Mouse (Mus musculus) skeletal muscle tissue, postnatal 0 days (tissue): ENCODE results near the gene Fbf1. TPM values are rescaled to one million over a fixed set of nuclear protein-coding genes. Genes with fewer than 3 reads are reported as not detected.

Experiments
- polyA plus RNA-seq: library from polyadenylated mRNA; unstranded; fragments of >200 nt; fragmentation: Nextera tagmentation; extraction: Ambion mirVana; gene quantifications from 2 replicates; pipeline ENCODE4 v1.2.1, GENCODE M21; 2015

Gene Fbf1
- 8.8 TPM in 2 replicates for polyA plus RNA-seq

DNA sequence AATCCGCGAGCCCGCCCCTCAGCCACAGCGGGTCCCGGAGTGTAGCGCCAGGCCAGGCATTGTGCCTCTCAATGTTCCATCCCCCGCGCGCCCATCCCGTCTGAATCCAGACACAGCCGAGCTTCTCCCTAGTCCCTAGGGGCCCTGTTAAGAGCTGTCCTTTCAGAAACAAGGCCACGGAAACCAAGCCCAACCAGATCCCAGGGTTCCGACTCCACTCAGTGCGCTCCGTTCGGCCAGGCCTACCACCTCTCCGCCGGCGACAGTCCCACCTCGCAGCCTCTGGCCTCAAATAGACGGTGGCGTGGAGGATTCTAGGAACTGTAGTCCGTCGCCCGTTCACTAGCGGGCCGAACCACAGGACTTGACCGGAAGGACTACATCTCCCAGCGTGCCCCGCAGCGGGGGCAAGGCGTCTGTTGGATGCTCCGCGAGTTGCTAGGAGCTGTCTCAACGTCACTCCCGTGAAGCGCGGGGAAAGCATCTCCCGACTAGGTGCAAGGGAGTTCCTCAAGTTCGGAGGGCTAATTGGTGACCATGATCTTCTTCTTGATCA, at the start of gene Fbf1:
Gene Fbf1, minus strand, starts transcription at position 283 of the 556 bp plus-strand sequence.

DNA sequence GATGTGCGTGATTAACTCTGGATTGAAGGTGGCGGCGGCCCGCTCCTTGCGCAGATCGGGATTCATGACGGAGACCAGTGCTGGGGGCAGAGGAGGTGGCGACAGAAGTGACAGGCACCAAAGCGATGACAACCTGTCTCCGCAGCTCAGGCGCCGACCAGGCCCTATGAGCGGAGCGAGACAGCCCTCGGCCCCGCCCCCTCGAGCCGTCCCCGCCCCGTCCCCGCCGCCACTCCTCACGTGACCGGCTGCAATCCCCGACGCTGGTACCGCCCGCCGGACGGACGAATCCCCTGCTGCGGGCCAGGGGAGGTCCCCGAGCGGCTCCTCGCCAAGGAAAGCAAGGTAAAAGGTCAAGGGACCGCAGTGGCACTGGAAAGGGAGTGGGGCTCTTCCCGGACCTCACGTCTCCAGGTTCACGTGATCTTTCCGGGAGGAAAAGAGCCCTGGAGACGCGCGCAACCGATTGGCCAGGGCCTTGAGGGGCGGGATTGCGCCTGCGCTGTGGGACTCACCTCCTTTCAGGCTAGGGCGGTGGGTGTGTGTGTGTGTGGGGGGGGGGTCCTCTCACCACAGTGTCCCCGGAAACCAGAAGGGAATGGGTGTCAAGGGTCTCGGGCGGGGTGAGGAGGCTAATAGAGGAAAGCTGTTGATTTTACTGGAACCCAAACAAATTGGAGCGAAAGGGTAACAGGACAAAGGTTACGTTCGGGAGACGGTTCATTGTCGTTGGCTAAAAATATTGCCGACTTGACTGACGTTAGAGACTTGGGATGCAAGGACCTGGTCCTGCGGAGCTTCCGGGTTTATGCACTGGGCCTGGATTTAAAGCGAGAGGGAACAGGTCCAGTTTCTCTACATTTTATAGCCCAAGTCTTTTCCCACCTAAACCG, 30.9 kb upstream of the Fbf1 start, which contains the start of the genes Ten1 and Acox1:
Gene Ten1, plus strand, starts transcription at position 217 of the 893 bp plus-strand sequence.
Gene Acox1, minus strand, starts transcription at position 407 of the 893 bp plus-strand sequence.

DNA sequence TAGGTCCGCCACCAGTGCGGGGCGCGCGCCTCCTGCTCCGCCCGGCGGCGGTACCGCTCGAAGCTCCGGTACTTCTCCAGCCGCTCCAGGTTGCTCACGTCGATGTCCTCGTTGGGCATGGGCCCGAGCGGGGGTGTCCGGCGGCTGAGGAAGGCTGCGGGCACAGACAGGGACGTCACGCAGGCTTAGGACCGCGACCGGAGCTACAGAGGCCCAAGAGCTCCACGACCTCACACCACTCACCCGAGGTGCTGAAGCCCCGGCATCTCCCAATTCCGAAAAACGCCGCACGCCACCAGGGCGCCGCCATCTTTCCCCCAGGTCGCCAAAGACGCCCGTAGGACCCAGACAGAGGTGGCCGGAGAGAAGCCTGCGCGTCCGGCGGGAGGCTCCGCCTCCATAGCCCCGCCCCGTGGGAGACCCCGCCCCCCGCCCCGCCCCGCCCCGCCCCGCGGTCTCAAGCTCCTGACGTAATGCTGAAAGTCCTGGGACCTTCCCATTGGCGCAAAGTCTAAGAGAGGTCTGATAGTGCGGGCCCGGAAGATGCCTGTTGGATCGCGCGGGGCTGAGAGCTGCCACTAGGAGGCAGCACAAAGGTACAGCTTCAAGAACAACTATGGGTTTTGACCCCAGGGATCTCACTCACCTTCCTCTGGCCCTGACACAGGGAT, 29.4 kb downstream of the Fbf1 start, which contains the start of gene Mrpl38:
Gene Mrpl38, minus strand, starts transcription at position 401 of the 671 bp plus-strand sequence.

DNA sequence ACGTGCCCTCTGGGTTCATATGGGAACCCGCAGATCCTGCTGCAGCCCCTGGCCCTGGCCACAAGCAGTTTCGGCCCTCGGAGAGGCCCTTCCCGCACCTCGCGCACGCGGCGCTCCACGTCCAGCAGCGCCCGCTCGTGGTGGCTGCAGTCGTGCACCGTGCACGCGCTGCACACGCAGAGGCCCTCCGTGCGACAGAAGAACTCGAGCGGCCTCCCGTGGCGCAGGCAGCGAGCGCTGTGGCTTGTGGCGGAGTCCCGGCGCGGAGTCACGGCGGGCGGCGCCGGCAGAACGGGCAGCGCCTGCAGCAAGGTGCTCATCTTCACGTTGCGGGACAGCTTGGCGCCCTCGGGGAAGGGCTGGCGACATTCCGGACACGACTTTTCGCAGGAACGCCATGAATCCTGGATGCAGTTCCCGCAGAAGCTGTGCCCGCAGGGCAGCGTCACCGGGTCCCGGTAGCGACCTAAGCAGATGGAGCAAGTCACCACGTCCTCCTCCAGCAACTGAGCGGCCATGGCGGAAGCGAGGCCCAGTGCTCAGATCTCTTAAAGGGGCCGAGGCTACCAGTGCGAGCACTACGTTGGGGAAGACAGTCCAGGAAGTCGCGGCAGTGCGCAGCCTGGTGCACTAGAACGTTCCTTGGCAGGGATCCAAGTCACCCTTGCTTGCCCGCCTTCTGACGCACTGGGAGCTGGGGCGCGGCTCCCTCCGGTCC, 37.3 kb downstream of the Fbf1 start, which contains the start of gene Trim65:
Gene Trim65, minus strand, starts transcription at position 641 of the 718 bp plus-strand sequence.

DNA sequence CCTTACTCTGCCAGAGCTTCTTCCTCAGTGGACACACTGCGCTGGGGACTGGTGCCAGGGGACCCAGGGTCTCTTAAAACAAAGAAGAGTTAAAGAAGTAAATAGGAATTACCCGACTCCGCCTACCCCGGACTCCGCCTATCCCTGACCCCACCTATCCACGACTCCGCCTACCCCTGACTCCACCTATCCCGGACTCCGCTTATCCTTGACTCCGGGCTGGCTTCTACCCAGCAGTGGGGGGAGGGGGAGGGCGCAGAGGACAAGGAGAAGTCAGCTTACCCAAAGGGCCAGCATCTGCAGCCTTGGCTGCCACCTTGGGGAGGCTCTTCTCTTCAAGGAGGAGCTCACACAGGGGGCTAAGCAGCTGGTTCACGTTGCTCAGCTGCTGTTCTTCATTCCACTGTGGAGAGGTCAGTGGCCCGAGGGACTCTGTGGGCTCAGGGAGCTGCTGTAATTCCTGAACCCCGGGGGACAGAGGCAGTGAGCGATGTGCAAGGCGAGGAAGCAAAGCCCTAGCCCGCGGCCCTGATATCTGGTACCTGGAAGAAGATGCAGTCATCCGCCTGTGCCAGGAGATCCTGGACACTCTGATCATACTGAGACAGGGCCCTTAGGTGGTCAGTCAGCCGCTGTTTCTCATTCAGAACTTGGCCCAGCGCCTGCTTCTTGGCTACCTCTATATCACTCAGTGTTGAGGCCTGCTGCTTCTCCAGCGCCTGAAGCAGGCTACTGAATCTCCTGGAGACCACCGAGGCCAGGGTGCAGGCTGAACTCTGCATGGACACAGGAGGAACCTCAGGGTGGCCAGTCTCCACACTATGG, 40.6 kb downstream of the Fbf1 start, which contains the start of gene Trim47:
Gene Trim47, minus strand, starts transcription at position 55 of the 825 bp plus-strand sequence.

Other genes starting within 250 kb of the Fbf1 start
- 20.3 and 23.4 TPM in 2 replicates for gene Sap30bp, start 234.9 kb downstream of the Fbf1 start, polyA plus RNA-seq
- gene Recql5, start 234.7 kb downstream of the Fbf1 start, polyA plus RNA-seq, result 5.2 and 5.6 TPM in 2 replicates
- gene Itgb4, start 193.5 kb downstream of the Fbf1 start, polyA plus RNA-seq, result 1.6 and 2.1 TPM in 2 replicates
- 51.1 and 63.1 TPM in 2 replicates for gene Galk1, start 155.4 kb downstream of the Fbf1 start, polyA plus RNA-seq
- 498 and 591 TPM in 2 replicates for gene H3f3b, start 140.2 kb downstream of the Fbf1 start, polyA plus RNA-seq
- 10.3 and 10.8 TPM in 2 replicates for gene Unk, start 137.8 kb downstream of the Fbf1 start, polyA plus RNA-seq
- gene Unc13d, start 90.2 kb downstream of the Fbf1 start, polyA plus RNA-seq, result 1.6 and 2.0 TPM in 2 replicates
- gene Wbp2, start 81.2 kb downstream of the Fbf1 start, polyA plus RNA-seq, result 72.0 and 74.4 TPM in 2 replicates
- gene Trim47, start 41.0 kb downstream of the Fbf1 start, polyA plus RNA-seq, result 29.1 and 38.2 TPM in 2 replicates
- gene Trim65, start 37.0 kb downstream of the Fbf1 start, polyA plus RNA-seq, result 2.2 and 2.3 TPM in 2 replicates
- gene Mrpl38, start 29.3 kb downstream of the Fbf1 start, polyA plus RNA-seq, result 78.7 and 82.2 TPM in 2 replicates
- gene Ten1, start 30.7 kb upstream of the Fbf1 start, polyA plus RNA-seq, result 30.5 and 34.0 TPM in 2 replicates
- 29.7 and 37.4 TPM in 2 replicates for gene Acox1, start 30.9 kb upstream of the Fbf1 start, polyA plus RNA-seq
- 0.46 and 1.4 TPM in 2 replicates for gene Evpl, start 69.9 kb upstream of the Fbf1 start, polyA plus RNA-seq
- gene Srp68, start 106.1 kb upstream of the Fbf1 start, polyA plus RNA-seq, result 70.8 and 73.0 TPM in 2 replicates
- gene Galr2, start 112.8 kb upstream of the Fbf1 start, polyA plus RNA-seq, result 0.37 and 0.53 TPM in 2 replicates
- gene Exoc7, start 139.1 kb upstream of the Fbf1 start, polyA plus RNA-seq, result 56.0 and 57.2 TPM in 2 replicates
- 0.10 and 0.19 TPM in 2 replicates for gene Foxj1, start 167.2 kb upstream of the Fbf1 start, polyA plus RNA-seq
- gene Rnf157, start 244.9 kb upstream of the Fbf1 start, polyA plus RNA-seq, result 9.4 and 9.8 TPM in 2 replicates